Mouse (Mus musculus) retina, postnatal 1 day (tissue): ENCODE data around the gene Tmem235.
"Not testable (repeated sequence)": the region's sequence is repeated elsewhere in the genome, so short reads cannot be mapped to it uniquely, and the experiment has no call there.

Experiments
- DNase-seq: peaks from one replicate; pipeline ENCODE4 v3.0.0-alpha.2; 2012

Tmem235 gene

DNA sequence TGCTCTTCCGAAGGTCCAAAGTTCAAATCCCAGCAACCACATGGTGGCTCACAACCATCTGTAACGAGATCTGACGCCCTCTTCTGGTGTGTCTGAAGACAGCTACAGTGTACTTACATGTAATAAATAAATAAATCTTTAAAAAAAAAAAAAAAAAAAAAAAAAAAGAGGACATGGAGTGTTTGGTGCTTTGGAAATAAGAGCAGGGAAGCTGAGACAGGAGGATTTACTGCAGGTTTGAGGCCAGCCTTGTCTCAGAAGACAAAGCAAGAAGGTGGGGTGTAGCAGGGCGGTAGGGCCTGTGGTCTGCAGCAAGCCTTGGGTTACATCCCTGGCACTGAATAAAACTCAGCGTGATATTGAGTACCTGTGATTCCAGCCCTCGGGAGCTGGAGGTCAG is 27.0 kb upstream of the Tmem235 start:
- not testable (repeated sequence) for DNase-seq

- no peak for DNase-seq
Observed at GRCm38 (mm10) chr11:117834086-117834485, 26.5 kb upstream of the Tmem235 start.

DNA sequence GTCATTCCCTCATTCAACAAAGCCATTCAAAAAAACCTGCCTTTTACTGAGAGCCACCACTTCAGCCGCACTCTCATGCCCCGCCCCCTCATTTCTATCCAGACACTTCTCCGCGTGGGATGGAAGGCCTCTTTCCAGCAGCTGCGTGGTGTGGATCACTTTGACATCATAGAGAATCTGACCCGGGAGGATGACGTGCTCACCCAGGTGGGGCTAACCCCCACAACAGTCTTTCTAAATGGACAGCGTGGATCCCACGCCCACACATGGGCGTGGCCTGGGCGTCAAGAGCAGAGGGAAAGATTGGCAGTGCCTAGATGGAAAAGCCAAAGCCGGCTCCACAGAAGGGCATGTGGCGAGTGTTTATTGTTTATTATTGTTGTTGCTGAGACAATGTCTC is 24.2 kb upstream of the Tmem235 start:
- peak; percentile 62 for DNase-seq

- no peak for DNase-seq
Observed at GRCm38 (mm10) chr11:117838572-117838971, 22.0 kb upstream of the Tmem235 start.

- no peak for DNase-seq
Observed at GRCm38 (mm10) chr11:117839021-117839420, 21.5 kb upstream of the Tmem235 start.

GRCm38 (mm10) chr11:117840910-117841309 is 19.6 kb upstream of the Tmem235 start:
- DNase-seq: no peak

DNA sequence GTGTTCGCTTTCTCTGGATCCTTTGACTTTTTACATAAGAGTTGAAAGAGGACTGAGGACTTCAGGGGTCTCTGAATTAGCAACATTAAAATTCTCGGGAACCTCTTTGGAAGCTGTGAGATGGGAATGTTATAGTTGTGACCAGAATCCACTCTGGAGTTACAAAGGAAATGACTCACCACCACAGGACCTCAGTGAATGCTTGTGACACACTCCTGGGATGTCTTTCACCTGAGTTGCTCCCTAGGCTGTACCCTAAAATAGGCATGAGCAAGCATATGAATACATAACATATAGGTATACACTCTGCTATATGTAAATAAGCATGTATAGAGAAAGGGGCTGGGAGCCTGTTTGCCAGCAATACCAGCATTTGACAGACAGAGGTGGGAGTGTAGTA is 17.1 kb upstream of the Tmem235 start:
- DNase-seq: no peak

GRCm38 (mm10) chr11:117844997-117845396 is 15.6 kb upstream of the Tmem235 start:
- DNase-seq: no peak

- no peak for DNase-seq
Observed at GRCm38 (mm10) chr11:117845651-117846050, 14.9 kb upstream of the Tmem235 start.

- DNase-seq: no peak
Observed at GRCm38 (mm10) chr11:117846640-117847039, 13.9 kb upstream of the Tmem235 start.

GRCm38 (mm10) chr11:117847593-117848215 is 12.8 kb upstream of the Tmem235 start:
- DNase-seq: no peak

- no peak for DNase-seq
Observed at GRCm38 (mm10) chr11:117848271-117848984, 12.1 kb upstream of the Tmem235 start.

DNA sequence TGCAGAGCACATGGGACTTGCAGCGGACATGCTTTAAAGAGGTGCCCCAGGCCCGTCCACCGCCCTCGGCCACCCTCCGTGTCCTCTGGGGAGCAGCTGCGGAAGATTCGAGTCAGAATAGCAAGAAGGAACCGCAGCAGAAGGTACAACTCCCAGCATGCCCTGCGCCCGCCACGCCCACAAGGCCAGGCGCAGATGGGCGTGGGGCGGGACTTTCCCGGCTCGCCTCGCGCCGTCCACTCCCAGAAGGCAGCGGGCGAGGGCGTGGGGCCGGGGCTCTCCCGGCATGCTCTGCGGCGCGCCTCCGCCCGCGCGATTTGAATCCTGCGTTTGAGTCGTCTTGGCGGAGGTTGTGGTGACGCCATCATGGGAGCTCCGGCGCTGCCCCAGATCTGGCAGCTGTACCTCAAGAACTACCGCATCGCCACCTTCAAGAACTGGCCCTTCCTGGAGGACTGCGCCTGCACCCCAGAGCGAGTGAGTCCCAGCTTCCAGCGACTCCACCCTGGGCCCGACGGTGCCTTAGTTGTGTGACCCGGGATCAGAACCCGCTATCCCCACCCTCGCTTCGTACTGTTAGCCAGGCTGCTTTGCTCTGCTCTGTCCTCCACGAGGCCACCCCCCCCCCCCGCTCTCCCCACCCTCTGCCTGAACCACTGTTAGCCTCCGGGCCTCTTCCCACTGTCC is 11.4 kb upstream of the Tmem235 start, which contains the start of gene Birc5:
Birc5 (plus strand) TSS at position 267 of the 687 bp plus-strand sequence.
- peak; percentile 98 for DNase-seq

DNA sequence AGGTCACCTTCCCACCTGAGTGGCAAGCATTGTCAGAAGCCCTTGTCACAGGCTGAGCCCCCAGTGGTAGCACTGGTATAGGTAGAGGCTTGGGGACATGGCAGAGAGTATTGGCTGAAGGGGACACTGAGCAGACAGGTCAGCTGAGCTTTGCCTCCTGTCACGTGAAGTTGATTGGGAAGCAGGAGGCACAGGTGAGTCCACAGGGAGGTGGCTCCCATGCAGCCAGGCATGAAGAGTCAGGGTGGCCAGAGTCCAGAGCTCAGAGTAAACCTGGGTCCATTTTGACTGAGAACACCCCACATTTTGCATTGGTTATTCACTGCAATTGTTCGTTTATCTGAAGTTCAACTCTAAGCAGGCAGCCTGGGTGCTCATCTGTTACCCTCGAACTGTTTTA is 7.7 kb upstream of the Tmem235 start:
- DNase-seq: no peak

DNA sequence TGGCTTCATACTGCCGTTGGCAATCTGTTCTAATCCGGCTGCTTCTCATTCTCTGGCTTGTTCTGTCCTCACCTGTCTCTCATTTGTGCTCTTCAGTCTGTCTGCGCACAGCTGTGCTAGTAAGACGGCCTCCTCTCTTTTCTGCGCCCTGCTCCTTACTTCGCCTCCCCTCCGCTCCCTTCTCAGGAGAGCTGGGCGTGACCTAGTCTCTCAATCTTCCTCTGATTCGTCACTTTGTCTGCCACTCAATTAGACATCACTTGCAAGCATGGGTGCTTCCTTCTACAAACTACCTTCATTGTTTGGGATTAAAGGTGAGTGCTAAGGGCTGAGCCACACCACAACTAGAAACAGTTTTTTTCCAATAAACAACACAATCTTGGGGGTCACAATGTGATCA is 6.3 kb upstream of the Tmem235 start:
- DNase-seq: no peak

GRCm38 (mm10) chr11:117855360-117855759 is 5.2 kb upstream of the Tmem235 start:
- DNase-seq: no peak

GRCm38 (mm10) chr11:117855975-117856374 is 4.6 kb upstream of the Tmem235 start:
- DNase-seq: no peak

DNA sequence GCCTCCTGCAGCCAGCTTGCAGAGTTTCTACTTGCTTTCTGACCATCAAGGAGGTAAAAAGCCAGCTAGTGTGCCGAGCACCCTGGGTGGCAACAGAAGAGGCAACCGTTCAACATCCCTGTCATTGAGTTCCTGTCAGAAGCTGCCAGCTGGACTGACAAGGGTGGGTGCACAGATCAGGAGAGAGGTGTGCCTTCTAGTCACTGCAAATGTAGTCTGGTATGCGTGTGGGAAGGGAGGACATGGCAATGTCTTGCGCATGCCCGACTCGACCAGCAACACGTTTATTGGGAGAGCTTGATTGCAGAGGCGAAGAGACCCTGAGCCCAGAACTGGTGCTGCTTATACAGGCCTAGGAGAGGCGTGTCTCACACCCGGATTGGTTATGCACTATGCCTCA is 3.1 kb upstream of the Tmem235 start:
- no peak for DNase-seq

- peak; percentile 55 for DNase-seq
Observed at GRCm38 (mm10) chr11:117858392-117858791, 2.2 kb upstream of the Tmem235 start.

- no peak for DNase-seq
Observed at GRCm38 (mm10) chr11:117863174-117863856, 2.8 kb downstream of the Tmem235 start.

GRCm38 (mm10) chr11:117864805-117865204 is 4.3 kb downstream of the Tmem235 start:
- DNase-seq: no peak

DNA sequence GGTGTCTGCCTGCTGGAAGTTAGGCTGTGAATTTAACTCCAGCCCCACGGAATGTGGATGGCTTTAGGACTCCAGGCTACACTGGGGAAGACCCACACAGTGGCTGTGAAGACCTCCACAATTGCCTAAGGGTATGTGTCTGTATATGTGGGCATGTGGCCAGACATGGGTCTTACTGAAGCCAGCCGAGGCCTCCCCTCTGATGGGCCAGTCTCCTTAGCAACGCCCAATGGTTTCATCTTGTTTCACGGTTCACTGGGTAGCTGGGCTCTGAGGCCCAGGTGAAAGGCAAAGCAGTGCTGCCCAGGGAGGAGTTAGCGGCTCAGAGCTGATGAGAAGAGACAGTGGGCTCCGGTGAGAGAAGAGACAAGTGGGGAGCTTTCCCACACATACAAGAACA is 5.4 kb downstream of the Tmem235 start:
- DNase-seq: peak; percentile 93

- peak; percentile 89 for DNase-seq
Observed at GRCm38 (mm10) chr11:117870688-117871365, 10.3 kb downstream of the Tmem235 start.
